Mouse (Mus musculus) liver, adult 2 months (tissue): Measurements from ENCODE around the gene Tmem131l. TPM values are rescaled to one million over a fixed set of nuclear protein-coding genes. Genes with fewer than 3 reads are reported as not detected.

ENCODE experiments used
- DNase-seq: peaks from one replicate; pipeline ENCODE4 v3.0.0-alpha.2; 2011; ENCODE audit warnings: low read depth, low spot score; ENCODE audit errors: extremely low read depth
- H3K27ac ChIP-seq: fragments of 200-500 bp; replicated peaks from 2 replicates; pipeline ENCODE4 v1.5.1; 2012; ENCODE audit warnings: low read depth, mild to moderate bottlenecking, control low read depth, inconsistent platforms, low read length; ENCODE audit not compliant: insufficient read depth
- H3K27me3 ChIP-seq: fragments of 200-500 bp; 2 replicates; pipeline ENCODE4 v1.6.1; 2012; ENCODE audit warnings: mild to moderate bottlenecking, moderate library complexity, low read length, inconsistent platforms; ENCODE audit not compliant: control insufficient read depth, insufficient read depth
- H3K36me3 ChIP-seq: fragments of 200-500 bp; 2 replicates; pipeline ENCODE4 v1.6.1; 2012; ENCODE audit warnings: low read length, inconsistent platforms; ENCODE audit not compliant: control insufficient read depth, insufficient read depth
- H3K4me1 ChIP-seq: fragments of 200-500 bp; 2 replicates; pipeline ENCODE4 v1.6.1; 2011; ENCODE audit warnings: low read length; ENCODE audit not compliant: control insufficient read depth, insufficient read depth
- H3K4me3 ChIP-seq: fragments of 200-500 bp; 2 replicates; pipeline ENCODE4 v1.5.1; 2011; ENCODE audit warnings: low read depth, mild to moderate bottlenecking, control low read depth, low read length, moderate library complexity; ENCODE audit not compliant: insufficient read depth
- H3K79me2 ChIP-seq: fragments of 200-500 bp; 2 replicates; pipeline ENCODE4 v1.6.1; 2012; ENCODE audit warnings: inconsistent platforms, mild to moderate bottlenecking, low read length, moderate library complexity; ENCODE audit not compliant: control insufficient read depth, insufficient read depth
- H3K9ac ChIP-seq: fragments of 200-500 bp; 2 replicates; pipeline ENCODE4 v1.6.1; 2012; ENCODE audit warnings: low read depth, mild to moderate bottlenecking, control low read depth, inconsistent platforms, low read length
- CTCF ChIP-seq: fragments of 200-500 bp; IDR thresholded peaks from 2 replicates; pipeline ENCODE4 v1.5.1; 2011; ENCODE audit warnings: low read depth, low read length, control low read depth
- POLR2A ChIP-seq: fragments of 200-500 bp; IDR thresholded peaks from 2 replicates; pipeline ENCODE4 v1.6.1; 2011; ENCODE audit warnings: low read length, control low read depth; ENCODE audit not compliant: insufficient read depth; ENCODE audit errors: extremely low read depth
- WGBS: fragments of 180-500 bp; shearing (Covaris S2); methylation state at CpG from one replicate; pipeline ENCODE4 v1.1.7; 2018; 5-methylcytosine and 5-hydroxymethylcytosine counted together
- polyA plus RNA-seq: library from polyadenylated mRNA; depleted of rRNA; stranded (reverse); fragments of >200 nt; gene quantifications from 2 replicates; pipeline ENCODE4 v1.2.3, GENCODE M21; 2012
- total RNA-seq: library from RNA; depleted of rRNA; stranded (reverse); fragments of >200 nt; gene quantifications from 2 replicates; pipeline ENCODE4 v1.2.3, GENCODE M21; 2014

The Tmem131l gene
- total and polyA plus RNA-seq, 2 experiments = 15.3 to 21.1 TPM

DNA sequence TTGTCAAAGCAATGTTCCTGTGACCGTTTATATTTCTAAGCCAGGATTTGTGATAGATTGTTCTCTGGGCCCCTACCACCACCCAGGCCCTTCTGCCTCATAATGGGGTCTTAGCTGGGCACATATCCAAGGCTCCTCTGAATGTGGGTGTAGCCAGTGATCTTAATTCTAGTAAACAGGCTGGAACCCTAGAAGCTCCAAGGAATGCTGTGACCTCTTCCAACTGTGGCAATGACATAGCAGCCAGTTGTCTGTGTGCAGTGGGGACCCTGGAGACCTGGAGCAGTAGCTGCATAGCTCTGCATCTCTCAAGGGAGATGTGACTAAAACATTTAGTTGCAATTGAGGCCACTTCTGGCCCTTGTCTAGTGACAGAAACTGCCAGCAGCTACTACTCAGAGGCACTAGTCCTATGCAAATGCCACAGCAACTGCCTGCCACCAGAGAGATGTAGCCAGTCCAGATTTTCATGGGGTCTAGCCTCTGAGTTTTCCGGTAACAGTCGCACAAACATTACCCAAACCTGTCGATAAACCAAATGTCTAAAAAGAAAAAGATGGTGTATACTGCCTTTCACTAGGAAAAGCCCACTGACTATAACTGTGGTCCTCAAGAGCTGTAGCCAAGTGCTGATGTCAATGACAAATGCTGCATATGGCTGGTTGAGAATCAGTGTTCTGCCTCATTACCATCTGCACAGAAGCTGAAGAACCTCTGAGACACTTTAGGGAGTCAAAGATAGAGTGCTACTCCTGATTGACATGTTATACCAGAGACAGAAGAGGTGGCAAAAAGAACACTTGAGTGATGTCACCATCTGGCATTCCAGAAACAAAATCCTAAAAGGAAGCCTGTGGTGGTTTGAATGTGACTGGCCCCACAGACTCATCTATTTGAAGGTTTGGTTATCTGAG lies 61.2 kb downstream of the Tmem131l start:
- no peak for DNase-seq
- Histone ChIP-seq H3K27me3 (no peaks in the 10 kb centered on the region), H3K4me1 (peaks cover 13% of the 10 kb centered on the region), H3K79me2 (peaks cover 36% of the 10 kb centered on the region; the same call in 1 of the 2 replicates), H3K4me3 (no peak overlapping the region), H3K36me3 (no peaks in the 10 kb centered on the region), H3K9ac (no peak overlapping the region; the same call in 1 of the 2 replicates), H3K27ac (peak overlapping the region; percentile 82)
- TF ChIP-seq POLR2A (no peak), CTCF (no peak)
- WGBS = 84% methylated on average over 4 of the region's 4 CpGs

DNA sequence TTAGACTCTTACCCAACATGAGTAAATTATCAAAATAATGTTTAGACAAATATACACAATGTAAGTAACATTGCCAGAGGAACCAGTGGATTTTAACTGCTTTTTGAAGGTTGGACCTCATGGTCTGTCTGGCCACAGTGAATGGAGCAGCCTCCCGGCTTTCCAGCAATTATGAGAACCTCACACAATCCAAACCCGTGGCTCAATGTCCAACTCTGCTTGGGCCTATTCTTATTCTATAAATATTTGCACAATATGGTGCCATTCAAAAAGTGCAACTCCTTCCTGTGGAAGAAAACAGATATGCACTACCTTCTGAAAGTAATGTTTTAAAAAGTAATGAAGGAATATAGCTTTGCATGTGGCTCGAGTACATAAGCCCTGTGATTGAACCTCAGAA lies 62.2 kb downstream of the Tmem131l start:
- DNase-seq = peak; percentile 72
- 20% methylated on average over 3 of the region's 3 CpGs for WGBS
- TF ChIP-seq CTCF (no peak), POLR2A (no peak)

DNA sequence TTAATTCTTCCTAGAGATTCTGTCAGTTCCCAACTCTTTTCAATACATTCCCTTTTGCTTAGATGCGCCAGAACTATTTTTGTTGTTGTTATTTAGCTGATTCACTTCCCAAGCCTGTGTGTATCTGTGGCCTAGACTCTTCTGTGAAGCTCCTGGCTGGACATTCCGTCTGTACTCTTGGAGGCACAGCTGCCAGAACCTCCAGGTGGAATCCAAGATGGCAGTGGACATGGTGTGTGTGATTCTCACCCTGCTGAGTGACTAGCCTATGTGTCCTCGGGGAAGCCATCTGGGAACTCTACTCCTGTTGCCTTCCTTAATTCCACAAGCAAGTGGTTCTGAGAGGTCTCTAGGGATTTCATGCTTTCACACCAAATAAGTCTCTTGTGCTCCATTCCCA lies 63.8 kb downstream of the Tmem131l start:
- peaks cover 30% of the 10 kb centered on the region; the same call in 1 of the 2 replicates for H3K79me2 ChIP-seq
- DNase-seq = no peak
- TF ChIP-seq CTCF (no peak), POLR2A (no peak)
- no peak overlapping the region for H3K9ac ChIP-seq
- 93% methylated on average over 3 of the region's 3 CpGs for WGBS
- no peak overlapping the region for H3K4me3 ChIP-seq
- no peaks in the 10 kb centered on the region for H3K27me3 ChIP-seq
- H3K36me3 ChIP-seq = no peaks in the 10 kb centered on the region
- H3K4me1 ChIP-seq = peaks cover 13% of the 10 kb centered on the region
- no peak overlapping the region for H3K27ac ChIP-seq

More for the DNA sequence above, 62.2 kb downstream of the Tmem131l start:
- Histone ChIP-seq H3K36me3 (no peaks in the 10 kb centered on the region), H3K4me1 (peaks cover 13% of the 10 kb centered on the region), H3K79me2 (peaks cover 28% of the 10 kb centered on the region; the same call in 1 of the 2 replicates), H3K9ac (no peak overlapping the region), H3K4me3 (no peak overlapping the region), H3K27me3 (no peaks in the 10 kb centered on the region), H3K27ac (peak overlapping the region; percentile 40)

DNA sequence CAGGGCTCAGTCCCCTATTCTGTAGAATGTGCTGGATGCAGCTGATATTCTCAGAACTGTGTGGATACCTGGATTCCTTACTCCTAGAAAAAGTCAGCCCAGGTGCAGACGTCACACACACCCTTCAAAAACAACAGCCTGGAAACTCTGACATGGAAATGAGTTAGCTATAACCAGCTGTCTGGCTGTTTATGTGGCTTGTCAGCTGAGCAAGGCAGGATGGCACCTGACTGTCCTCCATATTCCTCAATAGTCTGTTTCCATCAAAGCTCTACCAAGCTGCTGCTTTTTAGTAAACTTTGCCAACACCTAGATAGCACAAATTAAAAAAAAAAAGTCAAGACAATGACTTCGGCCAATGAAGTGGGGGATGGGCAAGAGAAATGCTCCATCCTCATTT lies 66.6 kb downstream of the Tmem131l start:
- Histone ChIP-seq H3K4me3 (no peak overlapping the region), H3K4me1 (peaks cover 2% of the 10 kb centered on the region), H3K79me2 (peaks cover 25% of the 10 kb centered on the region; the same call in 1 of the 2 replicates), H3K36me3 (no peaks in the 10 kb centered on the region), H3K27ac (no peak overlapping the region), H3K9ac (no peak overlapping the region), H3K27me3 (no peaks in the 10 kb centered on the region)
- DNase-seq = no peak
- WGBS = 84% methylated on average over 2 of the region's 2 CpGs
- TF ChIP-seq CTCF (no peak), POLR2A (no peak)

GRCm38 (mm10) chr3:83970629-83971028 lies 69.3 kb downstream of the Tmem131l start:
- no peak for DNase-seq
- Histone ChIP-seq H3K27ac (no peak overlapping the region), H3K27me3 (no peaks in the 10 kb centered on the region), H3K79me2 (peaks cover 17% of the 10 kb centered on the region; the same call in 1 of the 2 replicates), H3K36me3 (no peaks in the 10 kb centered on the region), H3K4me3 (no peak overlapping the region), H3K9ac (no peak overlapping the region), H3K4me1 (peaks cover 7% of the 10 kb centered on the region)
- no peak for TF ChIP-seq POLR2A
- TF ChIP-seq CTCF = no peak
- 73% methylated on average over 1 of the region's 1 CpGs for WGBS

GRCm38 (mm10) chr3:83969081-83969480 lies 70.9 kb downstream of the Tmem131l start:
- WGBS = 90% methylated on average over 4 of the region's 4 CpGs
- Histone ChIP-seq H3K36me3 (no peaks in the 10 kb centered on the region), H3K4me3 (no peak overlapping the region), H3K27ac (no peak overlapping the region), H3K4me1 (peaks cover 7% of the 10 kb centered on the region), H3K9ac (no peak overlapping the region), H3K27me3 (no peaks in the 10 kb centered on the region), H3K79me2 (peaks cover 12% of the 10 kb centered on the region; the same call in 1 of the 2 replicates)
- DNase-seq = no peak
- no peak for TF ChIP-seq CTCF
